22 mouse cellular contexts compared by ENCODE assay signal in genomic region chr15:79935654-79936373, GRCm38 (mm10). TPM values are rescaled to one million over a fixed set of nuclear protein-coding genes. Genes with fewer than 3 reads are reported as not detected.
A peak's percentile ranks its signal among the peaks of the same experiment; 100 is the strongest.
DNase-seq lines count a peak whose midpoint lies in the region; ATAC-seq and TF ChIP-seq lines count a peak whose summit lies in the region.
"Had no signal": no experiment of that assay in that cellular context is flagged by ENCODE, and none has a peak within 500 bp of the region (broad histone marks: within the 10 kb centered on the region; RNA-seq: fewer than 3 reads in every experiment).

No protein-coding gene starts in this region.

- ATAC-seq in lung, postnatal 0 days: peak; percentile 35
- ATAC-seq: forebrain, embryonic 14.5 days had no signal

- no peak overlapping the region for H3K4me3 ChIP-seq in C2C12 (ENCODE audit: insufficient read depth, poor library complexity, severe bottlenecking)
- no peak overlapping the region for H3K4me3 ChIP-seq in lung, postnatal 0 days (ENCODE audit: low read depth, low read length)
- H3K4me3 ChIP-seq: embryonic facial prominence, embryonic 15.5 days; limb, embryonic 15.5 days; neural tube, embryonic 15.5 days had no signal

- H3K27me3 ChIP-seq in C2C12 (ENCODE audit: control insufficient read depth, insufficient read depth, insufficient read length): no peaks in the 10 kb centered on the region
- peaks cover 5% of the 10 kb centered on the region; the same call in 1 of the 2 replicates for H3K27me3 ChIP-seq in lung, postnatal 0 days (replicated peaks; ENCODE audit: insufficient read depth, low read length)

- no peak for TF ChIP-seq CTCF in C2C12 (IDR thresholded peaks at IDR 0.05; ENCODE audit: control insufficient read depth, insufficient read depth, insufficient read length)
- TF ChIP-seq CTCF in lung, postnatal 0 days (IDR thresholded peaks at IDR 0.05): no peak

- no peak overlapping the region for H3K4me2 ChIP-seq in lung, postnatal 0 days (replicated peaks; ENCODE audit: low read depth, low read length)
- H3K4me2 ChIP-seq: embryonic facial prominence, embryonic 15.5 days; heart, embryonic 11.5 days; limb, embryonic 15.5 days; midbrain, embryonic 11.5 days; neural tube, embryonic 15.5 days had no signal

- H3K79me3 ChIP-seq in C2C12 (ENCODE audit: low read depth): no peaks in the 10 kb centered on the region

- TF ChIP-seq EP300 in lung, postnatal 0 days (IDR thresholded peaks at IDR 0.05): no peak

- no peak overlapping the region for H3ac ChIP-seq in C2C12 (ENCODE audit: control insufficient read depth, insufficient read length, low read depth)

- no peak overlapping the region for H3K9ac ChIP-seq in lung, postnatal 0 days (replicated peaks; ENCODE audit: low read depth)
- H3K9ac ChIP-seq: embryonic facial prominence, embryonic 15.5 days; limb, embryonic 15.5 days; liver, embryonic 14.5 days; neural tube, embryonic 15.5 days had no signal

- WGBS in lung, postnatal 0 days: 21% methylated on average over 9 of the region's 9 CpGs

- peaks cover 5% of the 10 kb centered on the region for H3K4me1 ChIP-seq in lung, postnatal 0 days (ENCODE audit: insufficient read depth, low read depth, low read length)

- no peak overlapping the region for H3K27ac ChIP-seq in lung, postnatal 0 days (ENCODE audit: low read length)
- H3K27ac ChIP-seq: limb, embryonic 15.5 days; liver, embryonic 14.5 days; neural tube, embryonic 15.5 days had no signal

- no peaks in the 10 kb centered on the region for H3K79me2 ChIP-seq in C2C12 (ENCODE audit: control insufficient read depth, insufficient read depth)

- DNase-seq in 3134 (ENCODE audit: extremely low read depth, insufficient read length, low spot score) (peak; percentile 55), R1 (ENCODE audit: low read depth, low spot score) (peak; percentile 78)
- DNase-seq in lung, postnatal 0 days (ENCODE audit: low spot score): peak; percentile 77
- DNase-seq in cerebellum, adult 11-12 months: no peak
- no peak for DNase-seq in ovary, postnatal 36 days (ENCODE audit: low spot score)
- no peak for DNase-seq in layer of hippocampus, adult 9-11 months
- DNase-seq: adrenal gland, adult 8-10 months; cerebellum, adult 2 months; cerebellum, postnatal 25 days; embryo, embryonic 11 days; kidney, adult 11 months; kidney, postnatal 4 days; left cerebral cortex, postnatal 4 days; spleen, adult 18-20 months had no signal

- H3K9me3 ChIP-seq in lung, postnatal 0 days (ENCODE audit: low read length): no peaks in the 10 kb centered on the region
- H3K9me3 ChIP-seq: embryonic facial prominence, embryonic 15.5 days; limb, embryonic 15.5 days; neural tube, embryonic 15.5 days had no signal

- no peaks in the 10 kb centered on the region for H3K36me3 ChIP-seq in C2C12 (ENCODE audit: control insufficient read depth, insufficient read depth)
- H3K36me3 ChIP-seq in lung, postnatal 0 days (ENCODE audit: insufficient read depth, low read length): no peaks in the 10 kb centered on the region
- H3K36me3 ChIP-seq: embryonic facial prominence, embryonic 15.5 days; limb, embryonic 15.5 days; neural tube, embryonic 15.5 days had no signal

TF ChIP-seq in C2C12, 6 proteins besides CTCF, POLR2A, EP300 and RAD21:
- no peak for TF ChIP-seq FOSL1 (IDR thresholded peaks at IDR 0.05; ENCODE audit: insufficient read depth, low read length, poor library complexity, severe bottlenecking)
- peak; percentile 15 for TF ChIP-seq MAX (IDR thresholded peaks at IDR 0.05)

RNA-seq across cellular contexts. Expression of gene Cbx7, which starts 35.1 kb away (rescaled TPM):
- polyA plus RNA-seq in C2C12 (2012; fragmentation: generic; extraction: Trizol): 5.9 TPM
- polyA plus RNA-seq in lung, postnatal 0 days (2015; fragmentation: Nextera tagmentation; extraction: Ambion mirVana): 4.1 and 4.5 TPM in 2 replicates

RNA-seq across cellular contexts. Expression of gene Apobec3, which starts 44.4 kb away (rescaled TPM):
- 24.0 TPM for polyA plus RNA-seq in C2C12 (2012; fragmentation: generic; extraction: Trizol)
- polyA plus RNA-seq in lung, postnatal 0 days (2015; fragmentation: Nextera tagmentation; extraction: Ambion mirVana): 24.8 and 29.5 TPM in 2 replicates

Comparison
In these comparisons a context has a peak if more than half of its experiments do, and no peak if none do; other contexts are left out.
1. DNase-seq: peak in 3134 (single experiment), R1 (single experiment) and lung, postnatal 0 days (single experiment); none in cerebellum, adult 11-12 months (single experiment), ovary, postnatal 36 days (single experiment) and layer of hippocampus, adult 9-11 months (single experiment).